Mouse (Mus musculus): ENCODE results near the gene Zfp975. TPM values are rescaled to one million over a fixed set of nuclear protein-coding genes. Genes with fewer than 3 reads are reported as not detected.
"Not testable (repeated sequence)": the region's sequence is repeated elsewhere in the genome, so short reads cannot be mapped to it uniquely, and the experiment has no call there.

Zfp975 gene
- 8.7 and 9.8 TPM in 2 replicates for polyA plus RNA-seq (2016; fragmentation: Nextera tagmentation; extraction: Ambion mirVana)

GRCm38 (mm10) chr7:42692362-42693158, at the start of gene Zfp975:
TSS of gene Zfp975 (minus strand) at chr7:42692742.
- not testable (repeated sequence) for H3K4me1 ChIP-seq, H3K27me3 ChIP-seq, H3K36me3 ChIP-seq, H3K9me3 ChIP-seq
- Histone ChIP-seq H3K27ac (peak within 1 kb of the TSS; percentile 54), H3K4me3 (peak within 1 kb of the TSS; percentile 52), H3K9ac (peak within 1 kb of the TSS; percentile 50; the same call in 1 of the 2 replicates), H3K4me2 (replicated peaks) (peak within 1 kb of the TSS; percentile 50)
- ATAC-seq (ENCODE audit: insufficient number of reproducible peaks, insufficient read depth, low FRiP score, low TSS enrichment), result peak; percentile 100
- WGBS, result under 1% methylated on average over 23 of the region's 23 CpGs

GRCm38 (mm10) chr7:42738536-42739210, 46.1 kb upstream of the Zfp975 start:
- Histone ChIP-seq H3K4me2 (replicated peaks) (no peak overlapping the region), H3K9ac (no peak overlapping the region), H3K27ac (no peak overlapping the region), H3K27me3 (no peaks in the 10 kb centered on the region), H3K36me3 (no peaks in the 10 kb centered on the region), H3K4me1 (no peaks in the 10 kb centered on the region), H3K9me3 (0 out of 2 replicates have a peak, but pooled peaks cover 12% of the 10 kb centered on the region), H3K4me3 (no peak overlapping the region)
- no peak for ATAC-seq (ENCODE audit: insufficient number of reproducible peaks, insufficient read depth, low FRiP score, low TSS enrichment)
- 82% methylated on average over 10 of the region's 10 CpGs for WGBS

- 89% methylated on average over 4 of the region's 4 CpGs for WGBS
Measured at GRCm38 (mm10) chr7:42726917-42727316, 34.4 kb upstream of the Zfp975 start, which contains the start of gene Gm17067. TSS of gene Gm17067 (minus strand) at chr7:42727017.

GRCm38 (mm10) chr7:42693251-42693650, 709 bp upstream of the Zfp975 start:
- peak overlapping the region; percentile 52 for H3K4me3 ChIP-seq
- H3K9me3 ChIP-seq; H3K9ac ChIP-seq; H3K4me1 ChIP-seq; H3K27ac ChIP-seq; H3K36me3 ChIP-seq; H3K27me3 ChIP-seq; ATAC-seq (ENCODE audit: insufficient number of reproducible peaks, insufficient read depth, low FRiP score, low TSS enrichment): not testable (repeated sequence)
- WGBS, result 3% methylated on average over 4 of the region's 4 CpGs
- peak overlapping the region; percentile 50 for H3K4me2 ChIP-seq (replicated peaks)

More at GRCm38 (mm10) chr7:42726917-42727316, 34.4 kb upstream of the Zfp975 start, which contains the start of gene Gm17067:
- not testable (repeated sequence) for H3K4me1 ChIP-seq; H3K9me3 ChIP-seq; H3K9ac ChIP-seq; H3K27me3 ChIP-seq; H3K4me3 ChIP-seq; H3K4me2 ChIP-seq (replicated peaks); ATAC-seq (ENCODE audit: insufficient number of reproducible peaks, insufficient read depth, low FRiP score, low TSS enrichment); H3K27ac ChIP-seq; H3K36me3 ChIP-seq

GRCm38 (mm10) chr7:42680081-42680480, 12.5 kb downstream of the Zfp975 start:
- H3K27ac ChIP-seq; H3K4me1 ChIP-seq; H3K4me3 ChIP-seq; ATAC-seq (ENCODE audit: insufficient number of reproducible peaks, insufficient read depth, low FRiP score, low TSS enrichment); H3K36me3 ChIP-seq; H3K4me2 ChIP-seq (replicated peaks); H3K9ac ChIP-seq; H3K27me3 ChIP-seq: not testable (repeated sequence)
- WGBS, result 87% methylated on average over 6 of the region's 6 CpGs
- H3K9me3 ChIP-seq, result peaks cover 16% of the 10 kb centered on the region

GRCm38 (mm10) chr7:42679646-42680045, 12.9 kb downstream of the Zfp975 start:
- ATAC-seq (ENCODE audit: insufficient number of reproducible peaks, insufficient read depth, low FRiP score, low TSS enrichment); H3K27me3 ChIP-seq; H3K27ac ChIP-seq; H3K9ac ChIP-seq; H3K4me3 ChIP-seq; H3K4me1 ChIP-seq; H3K4me2 ChIP-seq (replicated peaks); H3K36me3 ChIP-seq: not testable (repeated sequence)
- peaks cover 16% of the 10 kb centered on the region for H3K9me3 ChIP-seq

- peaks cover 20% of the 10 kb centered on the region for H3K36me3 ChIP-seq
- not testable (repeated sequence) for H3K9me3 ChIP-seq; H3K4me1 ChIP-seq; H3K27me3 ChIP-seq; H3K9ac ChIP-seq; ATAC-seq (ENCODE audit: insufficient number of reproducible peaks, insufficient read depth, low FRiP score, low TSS enrichment); H3K4me2 ChIP-seq (replicated peaks); H3K4me3 ChIP-seq; H3K27ac ChIP-seq
- 77% methylated on average over 5 of the region's 5 CpGs for WGBS
Measured at GRCm38 (mm10) chr7:42660140-42660539, 32.4 kb downstream of the Zfp975 start.

- H3K9me3 ChIP-seq, result peaks cover 13% of the 10 kb centered on the region
- H3K27me3 ChIP-seq; ATAC-seq (ENCODE audit: insufficient number of reproducible peaks, insufficient read depth, low FRiP score, low TSS enrichment); H3K9ac ChIP-seq; H3K4me2 ChIP-seq (replicated peaks); H3K4me3 ChIP-seq; H3K36me3 ChIP-seq; H3K27ac ChIP-seq; H3K4me1 ChIP-seq: not testable (repeated sequence)
- 69% methylated on average over 2 of the region's 2 CpGs for WGBS
Measured at GRCm38 (mm10) chr7:42655211-42655610, 37.3 kb downstream of the Zfp975 start.

- H3K9me3 ChIP-seq; H3K9ac ChIP-seq; ATAC-seq (ENCODE audit: insufficient number of reproducible peaks, insufficient read depth, low FRiP score, low TSS enrichment); H3K27ac ChIP-seq; H3K36me3 ChIP-seq; H3K27me3 ChIP-seq; H3K4me1 ChIP-seq: not testable (repeated sequence)
- H3K4me2 ChIP-seq (replicated peaks), result peak overlapping the region; percentile 42
- WGBS, result 18% methylated on average over 3 of the region's 3 CpGs
- H3K4me3 ChIP-seq, result peak overlapping the region; percentile 42; the same call in 1 of the 2 replicates
Measured at GRCm38 (mm10) chr7:42643120-42643620, 49.4 kb downstream of the Zfp975 start.

GRCm38 (mm10) chr7:42642152-42643115, 50.1 kb downstream of the Zfp975 start, which contains the start of gene Zfp976:
TSS of gene Zfp976 (minus strand) at chr7:42642588.
- peak within 1 kb of the TSS; percentile 42 for H3K4me2 ChIP-seq (replicated peaks)
- H3K27ac ChIP-seq, H3K36me3 ChIP-seq, H3K9me3 ChIP-seq, H3K4me1 ChIP-seq, H3K27me3 ChIP-seq: not testable (repeated sequence)
- peak within 1 kb of the TSS; percentile 40 for H3K9ac ChIP-seq
- H3K4me3 ChIP-seq, result peak within 1 kb of the TSS; percentile 42
- WGBS, result 4% methylated on average over 25 of the region's 25 CpGs
- peak; percentile 90 for ATAC-seq (ENCODE audit: insufficient number of reproducible peaks, insufficient read depth, low FRiP score, low TSS enrichment)

GRCm38 (mm10) chr7:42631031-42631430, 61.5 kb downstream of the Zfp975 start:
- H3K4me1 ChIP-seq; H3K4me3 ChIP-seq; ATAC-seq (ENCODE audit: insufficient number of reproducible peaks, insufficient read depth, low FRiP score, low TSS enrichment); H3K27ac ChIP-seq; H3K27me3 ChIP-seq; H3K9ac ChIP-seq; H3K36me3 ChIP-seq; H3K4me2 ChIP-seq (replicated peaks): not testable (repeated sequence)
- peaks cover 13% of the 10 kb centered on the region for H3K9me3 ChIP-seq
